Mouse (Mus musculus) intestine, embryonic 14.5 days (tissue): ENCODE data around the gene Pnlip. TPM values are rescaled to one million over a fixed set of nuclear protein-coding genes. Genes with fewer than 3 reads are reported as not detected.
A peak's percentile ranks its signal among the peaks of the same experiment; 100 is the strongest.

Source experiments
- ATAC-seq: fragments of 200-750 bp; cut with Nextera tagmentation; replicated peaks from 2 replicates; pipeline ENCODE4 v1.8.0; 2017; ENCODE audit warnings: low read depth, moderate number of reproducible peaks, moderate TSS enrichment, moderate library complexity; ENCODE audit not compliant: low FRiP score, low TSS enrichment
- DNase-seq: peaks from one replicate; pipeline ENCODE4 v3.0.0-alpha.2; 2018; ENCODE audit warnings: low spot score
- H3K27ac ChIP-seq: fragments of 300-500 bp; sonication (generic); 2 replicates; pipeline ENCODE4 v1.5.1; 2014; ENCODE audit warnings: low read depth, mild to moderate bottlenecking, control low read depth
- H3K27me3 ChIP-seq: fragments of 300-500 bp; sonication (generic); replicated peaks from 2 replicates; pipeline ENCODE4 v1.6.1; 2014; ENCODE audit warnings: low read length, control low read depth; ENCODE audit not compliant: control insufficient read depth, insufficient read depth
- H3K36me3 ChIP-seq: fragments of 300-500 bp; sonication (generic); 2 replicates; pipeline ENCODE4 v1.6.1; 2014; ENCODE audit warnings: low read length, control low read depth; ENCODE audit not compliant: control insufficient read depth, insufficient read depth
- H3K4me1 ChIP-seq: fragments of 300-500 bp; sonication (generic); replicated peaks from 2 replicates; pipeline ENCODE4 v1.6.1; 2014; ENCODE audit warnings: low read length, control low read depth, mixed read lengths; ENCODE audit not compliant: control insufficient read depth, insufficient read depth
- H3K4me2 ChIP-seq: fragments of 300-500 bp; sonication (generic); 2 replicates; pipeline ENCODE4 v1.6.1; 2014; ENCODE audit warnings: low read length
- H3K4me3 ChIP-seq: fragments of 300-500 bp; sonication (generic); 2 replicates; pipeline ENCODE4 v1.5.1; 2014; ENCODE audit warnings: low read depth, low read length, control low read depth, mixed read lengths
- H3K9ac ChIP-seq: fragments of 300-500 bp; sonication (generic); 2 replicates; pipeline ENCODE4 v1.6.1; 2014; ENCODE audit warnings: mild to moderate bottlenecking, low read length
- H3K9me3 ChIP-seq: fragments of 300-500 bp; sonication (generic); 2 replicates; pipeline ENCODE4 v1.6.1; 2016; ENCODE audit warnings: low read length, control low read depth; ENCODE audit not compliant: control insufficient read depth
- WGBS: fragments of 180-500 bp; shearing (Covaris S2); extraction: QIAGEN DNeasy Blood & Tissue Kit; methylation state at CpG from one replicate; pipeline ENCODE4 v1.1.7; 2014; 5-methylcytosine and 5-hydroxymethylcytosine counted together
- polyA plus RNA-seq: library from polyadenylated mRNA; unstranded; fragments of >200 nt; fragmentation: Nextera tagmentation; extraction: Ambion mirVana; gene quantifications from 2 replicates; pipeline ENCODE4 v1.2.1, GENCODE M21; 2014

The Pnlip gene
- 0.23 TPM in 1 of 2 replicates, not detected in the other for polyA plus RNA-seq

GRCm38 (mm10) chr19:58652198-58652597 lies at the start of gene Pnlip:
TSS of gene Pnlip (plus strand) at chr19:58652498.
- Histone ChIP-seq H3K36me3 (no peaks in the 10 kb centered on the region), H3K4me2 (no peak within 1 kb of the TSS), H3K27me3 (no peaks in the 10 kb centered on the region), H3K4me1 (no peaks in the 10 kb centered on the region), H3K9ac (no peak within 1 kb of the TSS), H3K4me3 (no peak within 1 kb of the TSS), H3K27ac (no peak within 1 kb of the TSS), H3K9me3 (no peaks in the 10 kb centered on the region)
- ATAC-seq (no peak), DNase-seq (no peak)
- 49% methylated on average over 5 of the region's 5 CpGs for WGBS

DNA sequence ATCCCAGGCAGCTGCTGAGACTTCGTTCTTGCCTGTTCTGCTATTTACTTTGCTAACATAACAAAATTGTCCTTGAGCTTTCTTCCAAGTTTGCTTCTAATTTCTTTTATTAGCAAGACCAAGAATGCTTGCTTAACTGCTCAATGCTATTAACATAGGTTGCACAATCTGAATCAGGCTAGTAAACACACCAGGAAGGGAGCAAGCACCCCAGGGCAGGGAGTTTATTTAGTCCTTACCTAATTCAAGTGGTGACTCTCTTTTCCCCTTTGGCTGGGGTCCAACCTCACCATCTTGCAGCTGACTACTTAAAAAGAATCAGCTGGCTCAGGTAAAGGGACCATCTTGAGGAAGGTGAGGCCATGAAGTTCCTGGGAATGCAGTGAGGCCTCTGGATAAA lies 42.6 kb upstream of the Pnlip start:
- H3K36me3 ChIP-seq: no peaks in the 10 kb centered on the region
- H3K4me1 ChIP-seq: peaks cover under 1% of the 10 kb centered on the region; the same call in 1 of the 2 replicates
- ATAC-seq: no peak
- no peak overlapping the region for H3K27ac ChIP-seq
- no peak overlapping the region for H3K4me2 ChIP-seq
- H3K9ac ChIP-seq: no peak overlapping the region
- H3K27me3 ChIP-seq: no peaks in the 10 kb centered on the region
- H3K9me3 ChIP-seq: no peaks in the 10 kb centered on the region
- WGBS: 46% methylated on average over 1 of the region's 1 CpGs
- no peak overlapping the region for H3K4me3 ChIP-seq
- DNase-seq: no peak

GRCm38 (mm10) chr19:58612745-58613144 lies 39.6 kb upstream of the Pnlip start:
- no peaks in the 10 kb centered on the region for H3K36me3 ChIP-seq
- DNase-seq (no peak), ATAC-seq (no peak)
- H3K4me3 ChIP-seq: no peak overlapping the region
- H3K9me3 ChIP-seq: no peaks in the 10 kb centered on the region
- no peak overlapping the region for H3K4me2 ChIP-seq
- H3K27ac ChIP-seq: no peak overlapping the region
- no peak overlapping the region for H3K9ac ChIP-seq
- 68% methylated on average over 3 of the region's 3 CpGs for WGBS
- H3K4me1 ChIP-seq: peaks cover 4% of the 10 kb centered on the region; the same call in 1 of the 2 replicates
- H3K27me3 ChIP-seq: no peaks in the 10 kb centered on the region

GRCm38 (mm10) chr19:58616606-58617005 lies 35.7 kb upstream of the Pnlip start:
- DNase-seq (no peak), ATAC-seq (no peak)
- 61% methylated on average over 7 of the region's 7 CpGs for WGBS
- H3K4me2 ChIP-seq: no peak overlapping the region
- H3K9ac ChIP-seq: no peak overlapping the region
- no peaks in the 10 kb centered on the region for H3K36me3 ChIP-seq
- H3K27ac ChIP-seq: no peak overlapping the region
- no peaks in the 10 kb centered on the region for H3K27me3 ChIP-seq
- peaks cover 4% of the 10 kb centered on the region; the same call in 1 of the 2 replicates for H3K4me1 ChIP-seq
- H3K9me3 ChIP-seq: no peaks in the 10 kb centered on the region
- H3K4me3 ChIP-seq: no peak overlapping the region

GRCm38 (mm10) chr19:58620661-58621060 lies 31.6 kb upstream of the Pnlip start:
- no peak overlapping the region for H3K4me2 ChIP-seq
- no peaks in the 10 kb centered on the region for H3K27me3 ChIP-seq
- 68% methylated on average over 3 of the region's 3 CpGs for WGBS
- no peaks in the 10 kb centered on the region for H3K36me3 ChIP-seq
- DNase-seq (no peak), ATAC-seq (no peak)
- H3K4me3 ChIP-seq: no peak overlapping the region
- H3K9me3 ChIP-seq: peaks cover 4% of the 10 kb centered on the region; the same call in 1 of the 2 replicates
- no peak overlapping the region for H3K27ac ChIP-seq
- H3K9ac ChIP-seq: no peak overlapping the region
- H3K4me1 ChIP-seq: no peaks in the 10 kb centered on the region; the same call in 1 of the 2 replicates

GRCm38 (mm10) chr19:58621646-58622045 lies 30.7 kb upstream of the Pnlip start:
- ATAC-seq (no peak), DNase-seq (no peak)
- Histone ChIP-seq H3K9ac (no peak overlapping the region), H3K27me3 (no peaks in the 10 kb centered on the region), H3K27ac (no peak overlapping the region), H3K4me1 (no peaks in the 10 kb centered on the region; the same call in none of the 2 replicates), H3K36me3 (no peaks in the 10 kb centered on the region), H3K4me3 (no peak overlapping the region), H3K9me3 (peaks cover 4% of the 10 kb centered on the region; the same call in 1 of the 2 replicates), H3K4me2 (no peak overlapping the region)
- 71% methylated on average over 1 of the region's 1 CpGs for WGBS

- no peak overlapping the region for H3K4me3 ChIP-seq
- H3K27me3 ChIP-seq: no peaks in the 10 kb centered on the region
- no peak overlapping the region for H3K4me2 ChIP-seq
- no peaks in the 10 kb centered on the region for H3K36me3 ChIP-seq
- H3K9me3 ChIP-seq: peaks cover 4% of the 10 kb centered on the region; the same call in 1 of the 2 replicates
- ATAC-seq (peak; percentile 69; the same call in 1 of the 2 replicates), DNase-seq (no peak)
- WGBS: 37% methylated on average over 4 of the region's 4 CpGs
- no peak overlapping the region for H3K27ac ChIP-seq
- no peak overlapping the region for H3K9ac ChIP-seq
- H3K4me1 ChIP-seq: peaks cover 8% of the 10 kb centered on the region
Observed at GRCm38 (mm10) chr19:58624799-58625198, 27.5 kb upstream of the Pnlip start.

- H3K9me3 ChIP-seq: peaks cover 4% of the 10 kb centered on the region; the same call in 1 of the 2 replicates
- H3K4me1 ChIP-seq: peaks cover 8% of the 10 kb centered on the region
- no peak overlapping the region for H3K4me2 ChIP-seq
- no peak overlapping the region for H3K9ac ChIP-seq
- H3K36me3 ChIP-seq: no peaks in the 10 kb centered on the region
- H3K27me3 ChIP-seq: no peaks in the 10 kb centered on the region
- no peak for DNase-seq
- H3K27ac ChIP-seq: no peak overlapping the region
- WGBS: 68% methylated on average over 9 of the region's 9 CpGs
- no peak overlapping the region for H3K4me3 ChIP-seq
- peak; percentile 32; the same call in 1 of the 2 replicates for ATAC-seq
Observed at GRCm38 (mm10) chr19:58625254-58625947, 26.9 kb upstream of the Pnlip start.
